Mouse (Mus musculus): Measurements from ENCODE around the gene Hoxa10.

GRCm38 (mm10) chr6:52248638-52249414 is 8.2 kb upstream of the Hoxa10 start:
- TF ChIP-seq EP300 (IDR thresholded peaks at IDR 0.05; ENCODE audit: low read depth): no peak
- TF ChIP-seq CTCF (IDR thresholded peaks at IDR 0.05; ENCODE audit: low read depth): no peak
